Mouse (Mus musculus) cerebellum, adult 8-10 months (tissue): ENCODE measurements at regions not wholly inside any gene's neighbourhood (a gene's known extent, or its start where the extent isn't known, plus 50 kb on each side); places are given as distances from the start of the nearest gene placed in this dataset.
A peak's percentile ranks its signal among the peaks of the same experiment; 100 is the strongest.

Source experiments
- DNase-seq: peaks from one replicate; pipeline ENCODE4 v3.0.0; 2022

- no peak for DNase-seq
Measured at GRCm38 (mm10) chr3:38207867-38208266, 276.8 kb downstream of the Ankrd50 start.

DNA sequence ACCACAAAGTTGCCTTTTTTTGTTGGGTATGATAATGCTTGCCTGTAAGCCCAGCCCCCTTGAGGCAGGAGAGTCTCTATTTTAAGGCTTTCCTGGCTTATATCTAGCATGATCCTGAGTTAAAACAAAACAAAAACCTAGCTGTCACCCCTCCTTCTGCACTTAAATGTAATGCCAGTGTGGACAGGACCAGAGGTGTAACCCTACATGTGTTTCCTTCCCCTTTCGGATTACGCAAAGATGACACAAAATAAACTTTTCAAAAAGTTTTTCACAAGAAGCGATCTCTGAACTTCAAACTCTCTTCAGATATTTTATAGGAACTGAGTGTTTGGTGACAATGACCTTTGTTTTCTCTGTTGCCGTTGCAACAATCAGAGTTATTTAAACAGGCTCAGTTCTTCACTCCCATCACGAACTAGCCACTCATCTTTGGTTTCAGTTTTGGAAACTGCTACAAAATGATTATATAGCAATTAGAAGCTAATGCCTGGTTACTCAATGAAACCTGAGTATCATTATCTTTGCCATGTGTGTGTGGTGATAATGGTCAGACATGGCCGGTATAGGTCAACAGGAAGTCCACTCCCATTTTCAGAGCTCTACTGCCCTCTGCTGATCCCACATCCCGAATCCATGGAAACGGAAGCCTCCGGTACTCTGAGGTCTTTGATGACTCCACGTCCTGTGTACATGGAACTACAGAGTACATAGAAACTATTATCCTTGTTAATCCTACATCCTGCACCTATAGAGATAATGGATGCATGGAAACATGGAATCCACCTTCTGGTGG is 282.6 kb downstream of the Ankrd50 start:
- DNase-seq = peak; percentile 42

- no peak for DNase-seq
Measured at GRCm38 (mm10) chr3:38194001-38194400, 290.6 kb downstream of the Ankrd50 start.

DNA sequence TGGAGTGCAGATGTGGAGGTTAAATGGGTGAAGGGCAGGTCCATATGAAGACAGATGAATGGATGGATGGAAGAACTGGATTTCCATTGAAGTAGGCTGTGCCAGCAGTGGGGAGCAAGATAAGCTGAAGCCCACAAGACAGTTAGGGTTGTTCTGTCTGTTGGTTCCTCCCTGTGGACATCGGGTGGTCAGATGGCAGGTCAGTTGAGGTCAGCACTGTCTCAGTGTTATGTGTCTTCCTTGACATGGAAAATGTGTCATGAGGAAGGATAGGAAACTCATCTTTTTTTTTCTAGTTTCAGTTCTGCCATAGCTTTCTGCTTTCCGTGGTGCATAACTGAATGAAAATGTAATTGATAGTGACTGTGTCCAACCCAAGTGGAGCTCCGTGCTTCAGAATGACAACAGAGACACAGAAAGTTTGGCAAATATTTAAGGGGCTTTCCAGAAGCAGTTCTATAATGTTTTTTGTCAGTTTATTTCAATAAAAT is 297.2 kb downstream of the Ankrd50 start:
- no peak for DNase-seq

DNA sequence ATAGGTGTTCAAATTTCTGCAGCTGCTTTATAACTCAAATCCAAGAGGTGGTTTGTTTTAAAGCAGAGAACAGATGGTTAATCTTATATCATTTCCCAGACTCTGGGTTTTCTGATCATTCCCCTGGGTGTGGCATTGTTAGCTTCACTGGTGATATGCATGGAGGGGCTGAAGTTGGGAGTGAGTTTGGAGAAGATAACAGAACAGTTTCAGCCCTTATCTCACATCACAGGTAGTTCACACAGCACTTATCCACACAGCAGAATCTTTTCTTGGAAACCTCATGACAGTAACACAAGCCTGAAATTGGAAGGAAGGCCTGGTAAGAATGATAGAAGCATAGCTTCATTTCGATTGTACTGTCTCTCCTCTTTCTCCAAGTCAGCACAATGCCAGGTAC is 298.1 kb downstream of the Ankrd50 start:
- DNase-seq = no peak

DNA sequence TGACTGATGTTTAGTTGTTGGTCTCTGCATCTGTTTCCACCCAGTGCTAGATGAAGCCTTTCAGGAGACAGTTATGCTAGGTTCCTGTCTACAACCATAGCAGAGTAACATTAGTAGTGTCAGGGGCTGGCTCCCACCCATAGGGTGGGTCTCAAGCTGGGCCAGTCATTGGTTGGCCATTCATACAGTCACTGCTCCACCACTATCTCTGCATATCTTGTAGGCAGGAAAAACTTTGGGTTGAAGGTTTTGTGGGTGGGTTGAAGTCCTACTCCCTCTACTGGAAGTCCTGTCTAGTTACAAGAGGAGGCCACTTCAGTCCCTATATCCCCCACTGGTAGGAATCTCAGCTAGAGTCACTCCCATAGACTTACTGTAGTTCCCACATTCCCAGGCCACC is 306.3 kb downstream of the Ankrd50 start:
- DNase-seq = no peak

- no peak for DNase-seq
Measured at GRCm38 (mm10) chr3:38175946-38176345, 308.7 kb downstream of the Ankrd50 start.

- DNase-seq = no peak
Measured at GRCm38 (mm10) chr3:38174735-38175280, 309.8 kb downstream of the Ankrd50 start.

DNA sequence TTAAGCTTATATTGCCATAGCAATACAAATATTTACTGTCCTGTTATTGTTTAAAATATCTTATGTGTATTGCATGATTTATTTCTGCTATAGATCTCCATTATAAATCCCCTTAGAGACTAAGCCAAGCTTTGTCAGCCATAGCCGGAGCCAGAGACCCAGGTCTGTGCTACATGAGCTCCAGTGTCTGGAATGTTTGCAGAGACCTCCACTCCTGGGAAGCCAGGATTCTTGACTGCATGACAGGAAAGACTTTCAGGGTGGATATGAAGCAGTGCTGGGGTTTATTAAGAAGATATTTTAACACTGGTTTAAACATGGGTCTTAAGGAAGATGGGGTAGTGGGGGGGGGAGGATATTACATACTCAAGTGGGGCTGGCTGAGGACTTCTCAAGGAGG is 332.2 kb downstream of the Ankrd50 start:
- no peak for DNase-seq

- DNase-seq = no peak
Measured at GRCm38 (mm10) chr3:38151821-38152220, 332.8 kb downstream of the Ankrd50 start.

DNA sequence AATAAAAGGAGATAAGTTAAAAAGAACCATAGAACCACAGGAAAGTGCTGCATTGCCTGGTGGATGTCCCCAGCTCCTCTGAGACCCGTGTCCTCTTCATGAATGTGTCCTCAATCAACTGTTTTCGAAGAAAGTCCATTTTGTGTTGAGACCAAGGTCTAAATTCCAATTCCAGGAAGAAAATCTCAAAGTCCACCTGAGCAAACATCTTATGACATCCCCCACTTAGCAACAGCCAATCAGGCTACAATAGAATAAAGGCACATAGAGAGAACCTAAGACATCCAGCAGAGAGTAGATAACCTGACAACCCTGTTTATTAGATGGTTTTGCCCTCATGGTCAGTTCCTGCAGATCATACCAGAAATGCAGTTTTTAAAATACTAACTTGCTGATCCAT is 338.0 kb downstream of the Ankrd50 start:
- DNase-seq = no peak

DNA sequence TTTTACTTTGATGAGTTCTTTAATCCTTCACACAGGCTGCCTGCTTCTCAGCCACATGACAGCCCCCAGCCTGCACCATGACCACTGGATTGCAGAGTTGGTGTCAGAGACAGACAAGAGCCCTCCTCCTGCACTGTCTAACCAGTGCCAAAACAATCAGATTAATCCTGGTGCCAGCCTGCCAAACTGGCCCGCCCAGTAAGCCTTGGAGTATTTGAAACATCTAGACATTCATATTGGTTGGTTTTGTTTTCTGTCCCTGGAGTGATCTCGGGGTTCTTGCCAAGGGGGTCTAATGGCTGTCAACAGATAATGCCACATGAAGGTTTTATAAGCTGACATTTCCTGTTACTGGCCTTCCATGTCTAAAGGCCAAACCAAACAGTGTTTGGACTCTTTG is 339.2 kb downstream of the Ankrd50 start:
- no peak for DNase-seq

DNA sequence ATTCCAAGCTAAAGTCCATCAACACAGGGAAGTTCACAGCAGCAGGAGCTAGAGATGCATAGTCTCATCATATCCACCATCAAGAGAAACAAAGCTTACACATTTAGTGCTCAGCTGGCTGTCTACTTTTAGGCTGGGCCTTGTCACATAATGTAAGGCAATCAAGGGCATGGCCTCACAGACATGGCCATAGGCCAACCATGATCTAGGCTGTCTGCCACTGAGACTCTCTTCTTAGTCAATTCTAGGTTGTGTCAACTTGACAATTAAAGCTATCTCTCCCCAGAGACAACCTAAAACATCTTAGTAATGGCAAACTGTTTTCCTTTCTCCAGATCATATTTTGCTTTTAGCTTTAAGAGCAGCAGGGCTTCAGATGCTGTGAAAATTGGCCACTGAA is 340.0 kb downstream of the Ankrd50 start:
- no peak for DNase-seq

DNA sequence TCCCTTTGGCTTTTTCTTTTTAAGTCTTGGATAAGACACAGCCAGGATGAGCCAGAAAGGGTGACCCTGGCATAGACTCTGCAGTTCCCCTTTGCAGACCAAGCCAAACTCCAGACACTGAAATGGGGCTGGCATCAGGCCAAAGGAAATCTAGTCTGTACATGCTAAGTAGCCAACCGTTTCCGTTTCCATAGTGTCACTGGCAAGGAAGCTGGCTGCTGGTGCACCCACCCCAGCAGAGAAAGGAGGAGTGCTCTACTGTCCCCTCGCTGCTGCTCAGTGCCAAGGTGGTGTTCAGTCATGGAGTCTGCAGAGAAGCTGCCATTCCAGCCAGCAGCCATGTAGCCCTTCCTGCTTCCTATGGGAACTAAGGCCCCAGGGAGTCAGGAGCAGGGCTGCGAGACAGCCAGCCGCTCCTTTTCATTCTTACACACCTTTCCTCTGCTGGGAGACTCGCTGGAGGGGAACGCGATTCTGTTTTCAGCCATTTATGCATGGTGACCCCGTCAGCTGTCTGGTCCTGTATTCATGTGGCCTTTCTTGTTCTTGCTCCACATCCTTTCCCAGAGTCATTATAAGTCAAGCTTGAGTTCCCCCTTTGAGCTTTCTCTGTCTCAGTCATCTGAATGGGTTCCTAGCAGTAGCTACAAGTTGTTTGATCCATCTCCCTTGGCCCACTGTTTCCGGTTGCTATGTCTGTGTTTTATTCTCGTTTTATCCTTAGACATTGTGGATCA is 341.3 kb downstream of the Ankrd50 start:
- DNase-seq = peak; percentile 9

DNA sequence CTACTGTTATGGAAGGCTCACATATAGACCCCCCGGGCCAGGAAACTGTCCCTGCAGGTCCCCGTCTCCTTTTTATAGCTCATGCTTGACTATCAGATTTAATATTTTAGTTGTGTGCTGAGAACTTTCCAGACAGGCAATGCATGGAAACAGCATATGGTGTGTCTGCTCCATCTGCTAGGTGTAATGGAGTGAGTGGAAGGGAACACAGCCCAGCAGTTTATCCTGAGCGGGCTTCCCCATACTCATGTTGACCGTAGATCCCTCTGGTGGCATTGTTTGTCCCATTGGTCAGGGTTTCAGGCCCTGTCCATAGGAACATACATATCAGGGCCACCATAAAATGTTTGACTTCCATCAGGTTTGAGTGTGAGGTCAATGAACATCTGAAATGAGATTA is 345.3 kb downstream of the Ankrd50 start:
- DNase-seq = no peak

GRCm38 (mm10) chr3:38138014-38138413 is 346.6 kb downstream of the Ankrd50 start:
- no peak for DNase-seq

DNA sequence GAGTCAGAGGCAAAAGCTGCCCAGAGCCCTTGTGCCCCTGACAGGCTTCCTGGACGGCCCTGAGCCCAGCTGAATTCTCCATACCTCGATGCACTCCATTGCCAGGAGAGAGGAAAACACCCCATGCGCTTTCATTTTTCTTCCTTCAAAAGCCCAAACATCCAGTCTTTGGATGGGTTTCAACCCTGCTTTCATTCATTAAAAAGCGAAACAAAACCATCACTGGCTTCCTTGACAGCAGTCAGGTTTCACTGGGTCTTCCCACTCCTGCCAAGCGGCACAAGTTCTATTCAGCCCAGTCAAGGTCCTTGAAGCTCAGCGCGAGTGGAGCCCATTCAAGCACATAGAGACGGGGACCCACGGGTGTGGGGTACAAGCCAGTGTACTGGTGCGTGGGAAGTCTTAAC is 348.8 kb downstream of the Ankrd50 start:
- no peak for DNase-seq

DNA sequence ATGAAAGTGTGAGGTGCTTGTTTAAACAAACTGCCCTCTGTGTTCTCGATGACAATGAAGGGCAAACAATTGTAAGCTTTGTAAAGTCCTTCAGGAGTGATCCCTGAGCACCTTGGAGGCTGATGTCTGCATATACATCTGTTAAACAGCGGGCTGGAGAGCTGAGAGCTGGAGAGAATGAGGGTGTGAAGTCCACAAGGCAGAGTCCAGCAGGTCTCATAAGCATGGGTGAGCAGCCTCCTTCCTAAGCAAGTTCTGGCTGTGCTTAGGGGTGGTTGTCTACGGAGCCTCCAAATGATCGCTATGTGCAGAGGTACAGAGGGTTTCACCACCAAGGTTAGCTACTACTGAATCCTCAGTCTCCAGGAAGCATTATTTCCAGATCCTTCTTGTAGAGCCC is 350.2 kb downstream of the Ankrd50 start:
- no peak for DNase-seq

- no peak for DNase-seq
Measured at GRCm38 (mm10) chr3:38131887-38132220, 352.8 kb downstream of the Ankrd50 start.

GRCm38 (mm10) chr3:38131176-38131886 is 353.3 kb downstream of the Ankrd50 start:
- no peak for DNase-seq

DNA sequence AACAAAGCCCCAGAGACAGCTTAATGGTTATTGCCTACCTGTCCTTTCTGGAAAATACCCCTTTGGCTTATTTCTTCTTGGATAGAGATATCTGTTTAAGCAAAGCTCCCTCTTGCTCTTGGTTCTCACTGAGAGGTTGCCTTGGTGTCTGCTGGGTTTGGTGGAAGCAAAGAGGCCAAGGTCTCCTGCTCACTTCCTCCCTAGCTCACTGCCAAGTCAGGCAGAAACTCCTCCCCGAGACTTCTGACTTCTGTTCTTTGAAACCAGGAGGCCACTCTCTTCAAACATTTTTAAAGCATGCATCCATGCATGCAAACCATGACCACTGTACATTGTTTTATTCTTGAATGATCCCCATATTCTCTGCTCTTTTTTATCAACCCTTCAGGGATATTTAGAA is 354.6 kb downstream of the Ankrd50 start:
- no peak for DNase-seq

DNA sequence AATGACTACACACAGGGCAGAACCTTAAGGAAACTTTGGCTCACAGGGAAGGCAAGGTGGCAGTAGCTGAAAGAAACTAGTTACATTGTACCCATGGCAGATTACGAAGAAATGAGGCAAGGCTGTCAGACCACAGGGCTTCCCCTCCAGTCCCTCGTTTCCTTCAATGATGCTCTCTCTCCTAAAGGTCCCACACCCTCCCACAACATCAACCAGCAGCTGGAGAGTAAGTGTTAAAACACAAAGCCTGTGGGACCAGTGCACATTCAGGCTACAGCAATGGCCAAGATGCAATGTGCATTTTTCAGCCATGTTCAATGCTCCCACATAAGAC is 355.5 kb downstream of the Ankrd50 start:
- DNase-seq = no peak

GRCm38 (mm10) chr3:38128486-38129166 is 356.0 kb downstream of the Ankrd50 start:
- DNase-seq = no peak
